Mouse (Mus musculus) E14TG2a.4 (cell line): Measurements from ENCODE around the gene Galnt17.

Experiments used
- CTCF ChIP-seq: conservative IDR thresholded peaks from 2 replicates; pipeline ENCODE4 v1.5.1; 2014; ENCODE audit warnings: low read length
- NANOG ChIP-seq: IDR thresholded peaks from 2 replicates; pipeline ENCODE4 v1.6.1; 2014; ENCODE audit warnings: borderline replicate concordance, low read length, mixed read lengths
- POU5F1 ChIP-seq: IDR thresholded peaks from 2 replicates; pipeline ENCODE4 v1.6.1; 2014; ENCODE audit warnings: low read length, borderline replicate concordance

DNA sequence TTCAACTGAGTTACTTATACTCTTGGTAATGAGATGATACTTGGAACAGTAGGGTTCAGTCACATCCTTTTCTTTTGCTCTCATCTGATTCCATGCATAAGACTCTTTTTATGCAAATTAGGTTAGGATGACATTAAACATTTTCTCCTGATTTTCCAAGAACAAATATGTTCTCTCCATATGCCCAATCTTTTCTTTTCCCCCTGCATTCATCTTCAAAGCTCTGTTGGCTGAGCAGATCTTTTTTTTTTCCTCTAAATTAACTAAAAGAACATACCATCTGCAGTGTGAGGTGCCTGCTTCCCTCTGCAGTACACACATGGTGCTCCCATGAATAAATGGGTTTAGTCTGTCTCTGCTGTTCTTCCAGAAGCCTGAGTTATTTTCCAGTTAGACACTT lies 173.5 kb downstream of the Galnt17 start:
- TF ChIP-seq CTCF (no peak), NANOG (no peak), POU5F1 (no peak)
